Mouse (Mus musculus) CH12.LX (cell line): ENCODE results near the gene Siah2.

Experiments
- CTCF ChIP-seq, 2 experiments: IDR thresholded peaks in 1 of 2; conservative IDR thresholded peaks in 1 of 2; 2 replicates each; pipeline ENCODE4 v1.5.1; 2011 to 2012; ENCODE audit warnings: low read depth in 2 of 2, low read length in 2 of 2, improper control_type of control experiment in 1 of 2, inconsistent platforms in 1 of 2, mild to moderate bottlenecking in 1 of 2, moderate library complexity in 1 of 2
- ELF1 ChIP-seq: IDR thresholded peaks from 2 replicates; pipeline ENCODE4 v1.6.1; 2014; ENCODE audit warnings: low read depth, mild to moderate bottlenecking, inconsistent platforms, low read length, improper control_type of control experiment
- GABPA ChIP-seq: IDR thresholded peaks from 2 replicates; pipeline ENCODE4 v1.6.1; 2012; ENCODE audit warnings: low read depth, low read length, improper control_type of control experiment, inconsistent platforms; ENCODE audit not compliant: insufficient replicate concordance
- HCFC1 ChIP-seq: IDR thresholded peaks from 2 replicates; pipeline ENCODE4 v1.6.1; 2012; ENCODE audit warnings: low read depth, mild to moderate bottlenecking, inconsistent platforms, low read length, improper control_type of control experiment
- POLR2A ChIP-seq: IDR thresholded peaks from 2 replicates; pipeline ENCODE4 v1.6.1; 2011; ENCODE audit warnings: low read depth, mild to moderate bottlenecking, improper control_type of control experiment, low read length

DNA sequence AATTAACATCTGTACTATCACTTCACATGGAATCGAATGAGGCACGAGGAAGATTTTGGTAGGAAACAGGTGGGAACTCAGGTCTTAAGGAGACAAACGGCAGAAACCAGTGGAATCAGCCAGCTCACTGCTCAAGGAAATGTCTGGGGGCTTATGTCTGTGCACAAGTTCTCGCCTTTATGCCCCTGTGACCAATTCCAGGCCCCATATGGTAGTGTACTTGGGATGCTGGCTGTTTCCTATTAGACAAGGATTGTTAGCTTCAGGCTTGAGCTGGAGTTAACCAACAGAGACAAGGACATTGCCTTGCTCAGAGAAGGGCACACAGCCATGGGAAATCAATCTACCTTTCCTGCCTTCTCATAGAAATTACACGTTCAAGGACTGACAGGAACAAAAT is 39.3 kb upstream of the Siah2 start:
- TF ChIP-seq ELF1 (no peak), CTCF (conservative IDR thresholded peaks at IDR 0.05 in 1 of 2, IDR thresholded peaks at IDR 0.05 in 1 of 2; ENCODE audit: low read depth in 2 of 2, low read length in 2 of 2) (no peak), POLR2A (no peak), HCFC1 (no peak), GABPA (no peak)
